Mouse (Mus musculus): ENCODE data around the gene Gm5128.
"Not testable (repeated sequence)": the region's sequence is repeated elsewhere in the genome, so short reads cannot be mapped to it uniquely, and the experiment has no call there.

Gene Gm5128

GRCm38 (mm10) chrX:135372984-135373383 lies at the start of gene Gm5128:
Gene Gm5128 (plus strand): TSS chrX:135373284.
- not testable (repeated sequence) for DNase-seq (ENCODE audit: low read depth in 2 of 2, low spot score in 2 of 2)

DNA sequence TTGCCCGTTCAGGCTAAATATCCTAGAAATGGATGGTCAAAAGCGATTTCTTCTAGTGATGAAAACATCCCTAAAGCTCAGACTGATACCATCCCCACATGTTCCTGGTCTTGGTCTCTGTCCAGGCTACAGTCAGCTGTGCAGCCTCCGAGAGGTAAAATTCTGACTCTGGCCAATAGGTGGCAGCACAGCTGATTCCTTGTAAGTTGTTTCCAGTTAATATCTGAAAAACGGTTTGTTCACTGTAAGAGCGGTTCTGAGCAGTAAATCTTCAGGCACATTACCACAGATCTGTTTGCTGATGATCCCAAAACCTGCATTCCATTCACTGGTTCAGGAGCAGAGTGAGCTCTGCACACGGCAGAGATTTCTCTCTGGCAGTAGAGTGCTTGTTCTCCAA lies 12.4 kb upstream of the Gm5128 start:
- DNase-seq (ENCODE audit: low read depth in 2 of 2, low spot score in 2 of 2) = not testable (repeated sequence)

GRCm38 (mm10) chrX:135361943-135362342 lies 11.1 kb upstream of the Gm5128 start:
- not testable (repeated sequence) for DNase-seq (ENCODE audit: low read depth in 2 of 2, low spot score in 2 of 2)

- not testable (repeated sequence) for DNase-seq (ENCODE audit: low read depth in 2 of 2, low spot score in 2 of 2)
Observed at GRCm38 (mm10) chrX:135403578-135403977, 30.5 kb downstream of the Gm5128 start.

DNA sequence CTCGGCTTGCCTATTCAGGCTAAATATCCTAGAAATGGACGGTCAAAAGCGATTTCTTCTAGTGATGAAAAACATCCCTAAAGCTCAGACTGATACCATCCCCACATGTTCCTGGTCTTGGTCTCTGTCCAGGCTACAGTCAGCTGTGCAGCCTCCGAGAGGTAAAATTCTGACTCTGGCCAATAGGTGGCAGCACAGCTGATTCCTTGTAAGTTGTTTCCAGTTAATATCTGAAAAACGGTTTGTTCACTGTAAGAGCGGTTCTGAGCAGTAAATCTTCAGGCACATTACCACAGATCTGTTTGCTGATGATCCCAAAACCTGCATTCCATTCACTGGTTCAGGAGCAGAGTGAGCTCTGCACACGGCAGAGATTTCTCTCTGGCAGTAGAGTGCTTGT lies 48.1 kb downstream of the Gm5128 start:
- DNase-seq (ENCODE audit: low read depth in 2 of 2, low spot score in 2 of 2) = not testable (repeated sequence)

DNA sequence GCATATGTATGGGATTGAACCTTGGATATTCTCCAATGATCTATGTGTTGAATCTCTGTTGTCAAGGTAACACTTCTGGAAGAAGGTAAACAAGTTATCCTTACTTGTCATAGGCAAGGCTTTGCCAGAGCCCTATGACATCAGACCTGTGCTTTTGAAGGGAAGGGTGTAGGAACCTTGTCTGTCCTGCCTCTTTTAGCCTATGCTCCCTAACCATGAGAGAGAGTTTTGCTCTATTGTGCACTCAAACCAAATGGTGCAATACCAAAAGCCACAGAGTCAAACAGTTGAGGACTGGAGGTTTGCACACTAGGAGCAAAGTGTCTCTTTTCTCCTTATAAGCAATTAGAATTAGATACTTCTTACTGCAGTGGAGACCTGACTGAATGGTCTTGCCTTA lies 48.7 kb downstream of the Gm5128 start:
- DNase-seq (ENCODE audit: low read depth in 2 of 2, low spot score in 2 of 2) = not testable (repeated sequence)

- DNase-seq (ENCODE audit: low read depth in 2 of 2, low spot score in 2 of 2) = not testable (repeated sequence)
Observed at GRCm38 (mm10) chrX:135422473-135422872, 49.4 kb downstream of the Gm5128 start.

All from CD8-positive naive resting alpha-beta T cell, adult 2 months (primary cell).